Mouse (Mus musculus) frontal cortex, postnatal 14 days (tissue): ENCODE measurements around the gene Hist1h3g.

Experiments
- DNase-seq, 2 experiments: peaks; one replicate each; pipeline ENCODE4 v3.0.0; 2022; ENCODE audit warnings: low spot score in 2 of 2

Hist1h3g gene

DNA sequence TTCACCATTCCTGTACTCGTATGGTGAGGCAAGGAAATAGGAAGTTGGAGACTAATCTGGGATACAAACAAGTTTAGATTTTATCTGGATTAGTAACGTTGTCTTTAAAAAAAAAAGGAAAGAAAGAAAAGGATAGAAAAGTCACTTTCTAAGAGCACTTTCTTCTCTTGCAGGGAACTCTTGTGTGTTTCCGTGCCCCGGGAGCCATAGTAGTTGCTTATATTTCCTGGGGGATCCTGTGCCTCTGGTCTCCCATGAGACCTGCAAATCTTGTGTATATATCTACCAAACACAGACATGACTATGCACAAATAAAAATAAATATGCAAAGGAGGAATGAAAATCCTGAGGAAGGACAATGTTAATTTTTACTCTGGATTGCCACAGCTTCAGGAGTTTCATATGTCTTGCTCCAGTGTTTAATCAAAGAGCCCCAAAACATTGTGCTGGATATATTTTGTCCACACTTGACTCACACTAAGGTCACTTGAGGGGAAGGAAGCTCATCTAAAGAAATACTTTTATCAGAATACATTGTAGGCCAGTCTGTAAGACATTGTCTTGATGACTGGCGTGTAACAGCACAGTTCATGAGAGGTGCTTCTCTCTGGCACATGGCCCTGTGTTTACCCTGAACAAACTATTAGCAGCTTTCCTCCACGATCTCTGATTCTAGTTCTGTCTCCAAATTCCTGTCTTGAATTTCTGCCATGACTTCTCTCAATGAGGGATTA, 41.9 kb downstream of the Hist1h3g start:
- DNase-seq: no peak

GRCm38 (mm10) chr13:23577835-23578234, 42.6 kb downstream of the Hist1h3g start:
- no peak for DNase-seq

- peak; percentile 97 for DNase-seq
Measured at GRCm38 (mm10) chr13:23581408-23582218, 46.4 kb downstream of the Hist1h3g start, which contains the start of gene Hist1h4d. Hist1h4d (plus strand) TSS chr13:23581598.

- no peak for DNase-seq
Measured at GRCm38 (mm10) chr13:23582219-23583056, 47.2 kb downstream of the Hist1h3g start.

- DNase-seq: no peak
Measured at GRCm38 (mm10) chr13:23583387-23584068, 48.3 kb downstream of the Hist1h3g start.

- no peak for DNase-seq
Measured at GRCm38 (mm10) chr13:23584331-23584730, 49.1 kb downstream of the Hist1h3g start.

GRCm38 (mm10) chr13:23585029-23585441, 49.8 kb downstream of the Hist1h3g start:
- DNase-seq: peak; percentile 30 to 65
